Mouse (Mus musculus) megakaryocyte-erythroid progenitor cell, adult 5-6 weeks (primary cell): ENCODE results near the gene D8Ertd738e. TPM values are rescaled to one million over a fixed set of nuclear protein-coding genes. Genes with fewer than 3 reads are reported as not detected.

Experiments used
- ATAC-seq: replicated peaks from 2 replicates; pipeline ENCODE4 v1.8.0; 2016; ENCODE audit warnings: mild to moderate bottlenecking, inconsistent platforms; ENCODE audit not compliant: severe bottlenecking, poor library complexity, low FRiP score, low TSS enrichment
- total RNA-seq, 2 experiments: library from RNA; stranded (forward) in 1 of 2; stranded (reverse) in 1 of 2; fragments of 200-1000, 215-1000 nt in 1 of 2; fragments of >200 nt in 1 of 2; fragmentation: Nextera tagmentation in 1 of 2; gene quantifications; 2 replicates each; pipeline ENCODE4 v1.2.3; 2014 to 2017

D8Ertd738e gene
- total RNA-seq, 2 experiments from 2014 or later = 94.8 to 195 TPM

DNA sequence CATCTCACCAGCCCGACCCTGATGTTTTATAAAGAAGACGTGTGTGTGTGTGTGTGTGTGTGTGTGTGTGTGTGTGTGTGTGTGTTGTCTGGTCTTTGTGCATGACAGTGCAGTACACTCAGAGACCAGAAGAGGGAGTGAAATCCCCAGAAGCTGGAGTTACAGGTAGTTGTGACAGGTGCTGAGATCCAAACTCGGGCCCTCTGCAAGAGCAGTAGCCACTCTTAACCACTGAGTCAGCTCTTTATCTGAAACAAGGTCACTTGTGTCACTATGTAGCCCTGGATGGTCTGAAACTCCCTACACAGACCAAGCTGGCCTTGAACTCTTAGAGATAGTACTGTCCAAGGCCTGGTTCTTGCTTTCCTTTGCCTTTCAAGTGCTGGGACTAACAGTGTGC is 42.9 kb downstream of the D8Ertd738e start:
- no peak for ATAC-seq

DNA sequence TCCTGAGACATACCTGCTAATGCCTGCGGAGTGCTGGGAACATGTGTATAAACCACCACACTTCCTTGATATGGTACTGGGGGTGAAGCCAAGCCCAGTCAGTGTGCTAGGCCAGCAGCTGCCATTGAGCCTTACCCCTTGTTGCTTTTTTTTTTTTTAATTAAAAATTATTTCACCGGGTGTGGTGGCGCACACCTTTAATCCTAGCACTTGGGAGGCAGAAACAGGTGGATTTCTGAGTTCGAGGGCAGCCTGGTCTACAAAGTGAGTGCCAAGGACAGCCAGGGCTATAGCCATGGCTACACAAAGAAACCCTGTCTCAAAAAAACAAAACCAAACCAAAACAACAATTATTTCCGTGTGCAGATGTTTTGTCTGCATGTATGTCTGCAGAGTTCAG is 44.4 kb downstream of the D8Ertd738e start:
- ATAC-seq = no peak

DNA sequence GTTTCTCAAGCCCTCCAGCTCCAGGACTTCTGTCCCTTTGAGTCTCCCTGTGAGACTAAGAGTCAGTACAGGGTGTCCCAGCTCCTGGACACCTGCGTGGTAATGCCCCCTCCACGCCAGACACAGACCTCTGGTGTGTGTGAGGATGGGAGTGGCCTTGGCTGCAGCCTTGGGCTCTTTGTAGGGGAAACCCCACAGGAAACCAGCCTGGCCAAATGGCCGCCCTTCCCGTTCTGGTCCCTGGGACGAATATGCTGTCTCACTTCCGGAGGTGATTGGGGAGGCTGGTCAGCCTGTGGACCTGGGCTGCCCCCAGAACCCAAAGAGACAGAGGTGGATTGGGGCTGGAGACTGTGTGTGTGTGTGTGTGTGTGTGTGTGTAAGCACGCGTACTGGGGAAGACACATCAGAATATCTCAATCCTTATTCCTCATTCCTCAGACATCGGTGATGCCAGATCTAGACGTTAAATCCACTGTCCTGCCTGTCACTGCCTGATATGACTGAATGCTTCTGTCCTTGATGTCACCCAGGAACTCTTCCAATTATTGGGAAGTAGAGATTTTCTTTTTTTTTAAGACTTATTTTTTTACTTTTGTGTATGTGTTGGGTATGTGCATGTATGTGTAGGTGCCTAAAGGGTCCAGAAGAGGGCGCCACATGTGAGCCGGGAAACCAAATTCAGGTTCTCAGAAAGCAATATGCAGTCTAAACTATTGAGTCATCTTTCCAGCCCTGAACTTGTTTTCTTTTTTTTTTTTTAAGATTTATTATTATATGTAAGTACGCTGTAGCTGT is 45.3 kb downstream of the D8Ertd738e start:
- no peak for ATAC-seq

DNA sequence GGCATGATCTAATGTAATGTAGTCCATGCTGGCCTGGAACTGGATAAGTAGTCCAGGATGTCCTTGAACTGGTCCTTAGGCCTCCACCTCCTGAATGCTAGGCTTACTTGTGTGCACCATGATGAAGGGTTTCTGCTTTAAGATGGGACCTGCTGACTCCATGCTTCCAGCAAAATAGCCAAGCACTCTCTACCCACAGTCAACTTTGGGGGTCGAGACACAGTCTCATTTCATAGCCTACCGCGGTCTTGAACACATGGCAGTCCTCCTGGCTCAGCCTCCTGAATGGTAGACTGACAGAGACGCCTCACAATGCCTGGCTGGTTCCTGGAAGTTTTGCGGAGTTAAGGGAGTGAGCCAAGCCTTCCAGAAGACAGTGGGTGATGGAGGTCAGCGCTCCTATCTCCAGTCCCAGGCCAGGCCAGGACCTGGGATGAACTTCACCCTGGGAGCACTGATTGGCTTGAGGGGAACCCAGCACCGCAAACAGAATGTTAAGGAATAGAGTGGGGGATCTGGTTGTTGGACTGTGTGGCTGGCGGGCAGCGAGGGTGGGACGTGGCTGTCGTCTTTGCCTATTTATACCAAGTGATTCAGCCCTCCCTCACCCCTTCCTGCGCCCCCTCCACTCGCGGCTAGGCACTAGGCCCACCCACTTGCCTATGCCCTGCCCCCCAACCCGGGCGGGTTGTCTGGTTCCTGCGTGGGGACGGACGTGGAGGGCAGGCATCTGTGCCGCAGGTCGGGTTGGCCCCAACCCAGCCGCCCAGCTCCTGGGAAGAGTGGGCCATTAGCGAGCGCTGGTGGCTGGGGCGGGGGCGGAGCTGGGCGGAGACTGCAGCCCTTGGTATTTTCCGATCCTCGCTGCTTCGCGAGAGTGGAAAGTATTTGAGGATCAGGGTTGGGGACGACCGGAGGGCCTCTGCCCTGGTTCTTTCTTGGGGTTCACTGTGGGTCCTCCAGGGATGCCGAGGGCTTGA is 46.3 kb downstream of the D8Ertd738e start:
- ATAC-seq = peak; percentile 28

DNA sequence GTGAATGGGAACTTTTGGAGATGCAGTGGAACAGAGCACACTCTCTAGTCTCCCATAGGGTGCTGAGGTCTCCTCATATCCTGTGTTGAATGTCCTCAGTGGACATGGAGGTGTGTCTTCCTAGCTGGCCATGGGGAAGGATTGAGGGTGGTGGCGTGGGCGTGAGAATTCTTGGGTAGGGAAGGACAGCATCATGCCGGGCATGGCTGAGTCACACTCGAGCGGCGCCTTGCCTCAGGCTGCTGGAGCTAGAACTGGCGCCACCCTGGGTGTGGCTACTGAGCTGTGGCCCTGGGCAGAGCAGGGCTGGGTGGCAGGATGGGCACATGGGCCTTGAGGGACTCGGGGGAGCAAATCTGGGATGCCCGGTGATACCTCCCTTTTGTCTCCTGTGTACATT is 47.1 kb downstream of the D8Ertd738e start:
- ATAC-seq = no peak

DNA sequence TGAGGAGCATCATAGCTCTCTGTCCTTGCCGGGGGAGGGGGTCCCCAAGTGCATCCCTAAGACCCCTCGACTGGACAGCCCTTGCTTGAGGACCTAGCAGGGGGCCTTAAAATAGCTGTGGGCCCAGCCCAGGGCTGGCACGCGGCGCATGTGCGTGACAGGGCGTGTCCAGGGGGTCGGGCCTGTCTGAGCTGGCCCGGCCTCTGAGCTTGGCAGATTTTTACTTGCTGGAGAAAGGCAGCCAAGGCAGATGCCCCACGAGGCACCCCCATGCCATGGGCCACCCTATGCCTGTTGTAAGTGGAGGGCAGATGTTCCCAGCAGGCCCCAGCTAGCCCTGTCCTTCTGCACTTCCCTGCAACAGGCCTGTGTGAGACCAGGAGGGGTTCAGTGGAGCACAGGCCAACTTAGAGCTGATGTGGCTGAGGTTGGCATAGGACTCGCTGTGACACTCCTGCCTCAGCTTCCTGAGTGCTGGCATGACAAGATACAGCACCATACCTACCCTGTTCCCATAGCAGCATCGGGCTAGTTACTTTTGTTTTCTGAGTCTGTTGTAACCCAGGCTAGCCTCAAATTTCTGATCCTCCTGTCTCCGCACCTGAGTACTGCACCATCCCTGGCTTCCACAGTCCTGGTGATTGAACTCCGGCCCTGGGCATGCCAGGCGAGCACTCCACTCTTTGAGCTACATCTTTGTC is 47.8 kb downstream of the D8Ertd738e start:
- no peak for ATAC-seq

DNA sequence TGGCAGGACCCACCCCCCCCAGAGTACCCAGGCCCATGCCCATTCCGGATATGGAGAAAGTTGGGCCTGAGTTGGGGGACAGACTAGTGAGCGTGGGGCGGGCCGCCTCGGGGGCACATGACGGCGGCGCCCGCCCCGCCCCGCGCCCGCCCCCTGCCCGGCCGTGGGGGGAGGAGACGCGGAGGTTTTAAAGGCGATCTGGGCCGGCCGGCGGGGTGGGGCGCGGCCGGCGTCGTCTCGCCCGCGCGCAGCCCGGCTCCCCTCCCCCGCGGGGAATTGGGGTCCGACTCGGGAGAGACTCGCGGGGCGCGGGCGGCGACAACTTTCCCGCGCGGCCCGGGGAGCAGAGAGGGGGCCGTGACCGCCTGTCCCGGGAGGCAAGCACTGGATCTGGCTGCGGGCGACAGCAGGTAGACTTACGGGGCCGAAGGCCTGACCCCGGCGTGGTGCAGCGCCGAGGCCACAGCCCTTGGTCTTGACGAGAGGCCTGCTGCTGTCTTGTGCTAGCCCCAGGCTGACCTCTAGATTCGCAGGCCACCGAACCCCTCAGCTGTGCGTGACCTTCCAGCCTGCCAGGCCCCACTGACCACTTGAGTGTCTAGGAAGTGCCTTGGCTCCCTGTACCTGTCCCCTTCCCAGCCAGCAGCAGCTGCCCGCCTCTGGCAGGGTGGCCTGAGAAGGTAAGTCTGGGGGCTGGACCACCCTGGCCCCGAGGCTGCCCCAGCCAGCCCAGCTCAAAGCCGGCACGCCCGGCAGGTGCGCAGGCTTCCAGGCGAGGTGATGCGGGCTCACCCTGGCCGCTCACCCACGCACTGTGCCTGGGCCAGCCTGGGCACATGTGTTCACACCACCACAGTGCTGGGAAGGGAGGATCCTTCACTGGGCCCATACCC is 48.6 kb downstream of the D8Ertd738e start:
- no peak for ATAC-seq

DNA sequence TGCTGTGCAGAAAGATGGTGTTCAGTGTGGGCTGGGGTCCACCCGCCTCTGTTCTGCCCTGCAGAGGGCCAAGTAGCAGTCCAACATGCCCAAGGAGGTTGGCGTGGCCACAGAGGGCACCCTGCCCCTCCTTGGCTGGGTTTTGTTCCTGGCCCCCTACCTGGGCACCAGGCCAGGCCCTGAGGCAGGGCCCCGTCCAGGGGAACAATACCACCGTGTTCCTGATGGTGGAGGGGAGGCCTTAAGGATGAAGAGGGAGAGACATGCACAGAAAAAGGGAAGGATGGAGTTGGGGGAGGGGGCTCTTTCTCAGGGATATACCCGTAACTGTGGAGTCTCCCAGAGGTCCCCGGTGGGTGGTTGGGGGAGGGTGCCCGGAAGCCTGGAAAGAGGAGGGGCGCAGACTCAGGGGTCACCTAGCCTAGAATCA is 49.4 kb downstream of the D8Ertd738e start:
- no peak for ATAC-seq

DNA sequence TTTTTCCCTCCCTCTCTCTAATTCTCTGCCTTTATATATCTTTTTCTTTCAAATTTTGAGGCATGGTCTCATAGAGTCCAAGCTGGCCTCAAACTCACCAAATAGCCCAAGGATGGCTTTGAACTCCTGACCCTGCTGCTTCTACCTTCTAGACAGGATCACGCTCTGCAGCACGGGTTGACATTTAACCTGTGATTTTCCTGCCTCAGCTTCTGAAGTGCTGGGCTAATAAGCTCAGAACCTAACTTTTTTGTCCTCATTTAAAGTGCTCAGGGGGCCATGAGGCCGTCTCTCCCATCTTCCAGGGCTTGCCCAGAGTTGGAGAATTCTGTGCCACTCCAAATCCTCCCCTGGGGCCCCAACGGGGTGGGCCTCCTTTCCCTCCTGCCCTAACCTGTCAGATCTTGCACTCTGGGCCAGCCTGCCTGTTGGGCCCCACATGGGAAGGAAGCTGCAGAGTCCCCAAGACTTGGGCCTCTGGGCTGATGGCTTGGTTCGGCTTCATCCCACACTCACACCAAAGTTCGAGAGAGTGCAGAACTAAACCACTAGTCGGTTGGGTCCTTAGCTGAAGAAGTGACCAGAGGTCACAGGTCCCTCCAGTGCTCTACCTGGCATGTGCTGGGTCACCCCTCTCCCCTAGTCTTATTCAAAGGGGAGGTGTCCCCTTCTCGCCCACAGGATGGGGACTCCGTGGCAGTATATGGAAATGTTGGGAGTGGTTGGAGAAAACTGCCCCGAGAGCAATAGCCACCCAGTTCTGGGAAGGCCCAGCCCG is 50.0 kb downstream of the D8Ertd738e start:
- no peak for ATAC-seq

DNA sequence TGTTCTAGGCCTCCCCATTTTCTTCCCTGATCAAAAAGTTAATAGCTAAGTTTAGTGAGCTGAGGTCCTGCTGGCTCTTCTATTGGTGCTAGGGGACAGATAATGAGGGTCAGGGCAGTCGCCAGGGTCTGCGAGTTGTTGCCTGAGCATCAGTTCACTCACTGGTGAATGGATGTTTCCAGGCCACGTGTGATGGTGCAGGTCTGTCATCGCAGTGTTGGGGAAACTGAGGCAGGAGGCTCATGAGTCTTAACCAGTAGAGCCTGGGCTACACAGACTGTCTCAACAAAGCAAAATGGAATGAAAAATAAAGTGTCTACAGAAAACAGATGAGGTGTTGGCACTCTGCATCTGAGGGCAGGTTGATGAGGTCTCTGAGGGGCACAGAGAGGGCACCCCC is 50.6 kb downstream of the D8Ertd738e start:
- ATAC-seq = no peak

DNA sequence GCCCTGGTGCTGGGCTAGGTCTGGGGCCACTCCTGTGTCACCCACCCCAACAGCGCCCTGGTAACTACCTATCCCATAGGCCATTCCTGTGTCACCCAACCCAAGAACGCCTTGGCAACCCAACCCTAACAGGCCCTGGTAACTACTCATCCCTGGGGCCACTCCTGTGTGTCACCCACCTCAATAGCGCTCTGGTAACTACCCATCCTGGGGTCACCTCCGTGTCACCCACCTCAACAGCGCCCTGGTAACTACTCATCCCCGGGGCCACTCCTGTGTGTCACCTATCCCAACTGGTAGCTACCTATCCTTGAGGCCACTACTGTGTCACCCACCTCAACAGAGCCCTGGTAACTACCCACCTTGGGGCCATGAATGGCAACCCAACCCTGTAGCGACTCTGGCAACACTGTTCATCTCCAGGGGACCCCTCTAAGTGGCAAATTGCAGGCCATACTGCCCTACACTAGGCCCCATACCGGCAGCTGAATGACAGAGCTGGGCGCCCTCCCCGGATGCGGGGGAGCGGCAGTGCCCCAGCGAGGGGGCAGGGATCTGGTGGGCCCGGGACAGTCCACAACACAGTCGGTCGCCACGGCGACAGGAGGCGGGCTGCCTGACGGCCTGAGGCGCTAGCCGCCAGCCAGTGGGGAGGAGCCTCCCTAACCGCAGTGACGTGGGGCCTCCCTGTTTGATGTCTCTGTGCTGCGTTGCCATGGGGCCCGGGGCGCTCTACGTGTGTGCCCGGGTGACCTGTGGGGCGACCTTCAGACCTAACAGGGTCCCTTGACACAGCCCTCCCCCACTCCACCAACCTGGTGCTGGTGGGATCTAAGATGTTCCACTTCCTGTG is 51.4 kb downstream of the D8Ertd738e start:
- peak; percentile 81 for ATAC-seq

DNA sequence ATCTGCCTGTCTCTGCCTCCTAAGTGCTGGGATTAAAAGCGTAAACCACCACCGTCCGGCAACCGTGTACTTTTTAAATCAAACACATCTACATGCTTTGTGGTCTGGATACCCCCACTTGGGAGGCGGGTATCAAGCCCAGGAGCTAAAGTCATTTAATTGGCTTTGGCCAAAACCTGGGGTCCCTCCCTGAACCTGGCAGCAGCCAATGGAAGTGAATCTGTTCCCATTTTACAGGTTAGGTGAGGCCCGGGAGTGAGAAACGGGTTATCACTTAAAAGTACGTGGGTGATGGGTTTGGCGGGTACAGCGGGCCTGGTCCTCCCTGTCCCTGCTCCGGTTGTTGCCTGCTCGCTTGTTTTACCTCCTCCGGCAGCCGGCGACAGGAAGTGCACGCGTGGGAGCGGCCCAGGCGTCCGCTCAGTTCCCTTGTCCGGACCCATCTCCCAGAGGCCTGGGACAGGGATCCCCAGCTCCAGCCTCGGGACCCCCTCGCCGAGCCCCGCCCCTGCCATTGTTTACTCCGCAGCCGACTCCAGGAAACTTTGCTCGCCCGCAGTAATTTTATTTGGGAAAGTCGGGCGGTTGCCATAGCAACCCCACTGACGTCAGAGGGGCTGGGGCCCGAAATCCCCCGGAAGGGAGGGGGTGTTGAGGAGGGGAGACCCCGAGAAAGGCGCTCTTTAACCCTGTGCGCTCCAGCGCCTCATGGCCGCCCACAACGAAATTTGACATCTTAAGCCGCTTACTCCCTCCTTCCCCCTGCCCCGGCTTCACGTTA is 52.2 kb downstream of the D8Ertd738e start:
- ATAC-seq = 0 out of 2 replicates have a peak, but pooled peaks have one; percentile 18

Other genes starting within 250 kb of the D8Ertd738e start
- gene 1700067K01Rik, start 248.2 kb downstream of the D8Ertd738e start, total RNA-seq (2014; fragmentation: Nextera tagmentation) = 1.4 and 2.3 TPM in 2 replicates
- gene 1700067K01Rik, start 248.2 kb downstream of the D8Ertd738e start, total RNA-seq (2017) = 0.76 and 2.3 TPM in 2 replicates
- gene 2210011C24Rik, start 237.5 kb downstream of the D8Ertd738e start, total RNA-seq (2014; fragmentation: Nextera tagmentation) = not detected in 2 replicates
- gene 2210011C24Rik, start 237.5 kb downstream of the D8Ertd738e start, total RNA-seq (2017) = not detected in 2 replicates
- not detected in 2 replicates for gene Palm3, start 228.2 kb downstream of the D8Ertd738e start, total RNA-seq (2014; fragmentation: Nextera tagmentation)
- gene Palm3, start 228.2 kb downstream of the D8Ertd738e start, total RNA-seq (2017) = 0.30 TPM in 1 of 2 replicates, not detected in the other
- gene Il27ra, start 207.1 kb downstream of the D8Ertd738e start, total RNA-seq (2014; fragmentation: Nextera tagmentation) = 16.0 and 24.2 TPM in 2 replicates
- gene Il27ra, start 207.1 kb downstream of the D8Ertd738e start, total RNA-seq (2017) = 4.5 TPM in 2 replicates
- not detected in 2 replicates for gene Rln3, start 204.7 kb downstream of the D8Ertd738e start, total RNA-seq (2014; fragmentation: Nextera tagmentation)
- gene Rln3, start 204.7 kb downstream of the D8Ertd738e start, total RNA-seq (2017) = not detected in 2 replicates
- gene Gm10643, start 184.6 kb downstream of the D8Ertd738e start, total RNA-seq (2014; fragmentation: Nextera tagmentation) = 3.3 TPM in 1 of 2 replicates, not detected in the other
- 1.6 and 4.2 TPM in 2 replicates for gene Gm10643, start 184.6 kb downstream of the D8Ertd738e start, total RNA-seq (2017)
- 10.2 and 11.9 TPM in 2 replicates for gene Rfx1, start 182.9 kb downstream of the D8Ertd738e start, total RNA-seq (2014; fragmentation: Nextera tagmentation)
- gene Rfx1, start 182.9 kb downstream of the D8Ertd738e start, total RNA-seq (2017) = 2.1 and 3.7 TPM in 2 replicates
- 27.0 and 27.3 TPM in 2 replicates for gene Dcaf15, start 145.0 kb downstream of the D8Ertd738e start, total RNA-seq (2014; fragmentation: Nextera tagmentation)
- gene Dcaf15, start 145.0 kb downstream of the D8Ertd738e start, total RNA-seq (2017) = 14.1 and 16.3 TPM in 2 replicates
- 0.79 TPM in 1 of 2 replicates, not detected in the other for gene Podnl1, start 123.7 kb downstream of the D8Ertd738e start, total RNA-seq (2014; fragmentation: Nextera tagmentation)
- 0.14 TPM in 1 of 2 replicates, not detected in the other for gene Podnl1, start 123.7 kb downstream of the D8Ertd738e start, total RNA-seq (2017)
- gene Cc2d1a, start 101.8 kb downstream of the D8Ertd738e start, total RNA-seq (2014; fragmentation: Nextera tagmentation) = 8.6 and 10.7 TPM in 2 replicates
- 3.2 and 6.9 TPM in 2 replicates for gene Cc2d1a, start 101.8 kb downstream of the D8Ertd738e start, total RNA-seq (2017)
- gene 4930432K21Rik, start 101.7 kb downstream of the D8Ertd738e start, total RNA-seq (2014; fragmentation: Nextera tagmentation) = 0.49 and 0.50 TPM in 2 replicates
- 1.1 and 1.7 TPM in 2 replicates for gene 4930432K21Rik, start 101.7 kb downstream of the D8Ertd738e start, total RNA-seq (2017)
- gene Nanos3, start 64.5 kb downstream of the D8Ertd738e start, total RNA-seq (2014; fragmentation: Nextera tagmentation) = 2.9 and 5.0 TPM in 2 replicates
- gene Nanos3, start 64.5 kb downstream of the D8Ertd738e start, total RNA-seq (2017) = not detected in 2 replicates
- 2.8 and 4.8 TPM in 2 replicates for gene Zswim4, start 12.7 kb downstream of the D8Ertd738e start, total RNA-seq (2014; fragmentation: Nextera tagmentation)
- 3.3 and 3.7 TPM in 2 replicates for gene Zswim4, start 12.7 kb downstream of the D8Ertd738e start, total RNA-seq (2017)
- gene Mri1, start 7.6 kb upstream of the D8Ertd738e start, total RNA-seq (2014; fragmentation: Nextera tagmentation) = 36.7 and 51.9 TPM in 2 replicates
- gene Mri1, start 7.6 kb upstream of the D8Ertd738e start, total RNA-seq (2017) = 19.1 and 19.3 TPM in 2 replicates
- gene Ccdc130, start 20.7 kb upstream of the D8Ertd738e start, total RNA-seq (2014; fragmentation: Nextera tagmentation) = 18.0 and 20.9 TPM in 2 replicates
- gene Ccdc130, start 20.7 kb upstream of the D8Ertd738e start, total RNA-seq (2017) = 9.5 and 12.7 TPM in 2 replicates
- 0.42 and 0.54 TPM in 2 replicates for gene Cacna1a, start 138.7 kb upstream of the D8Ertd738e start, total RNA-seq (2014; fragmentation: Nextera tagmentation)
- 0.19 and 7.6 TPM in 2 replicates for gene Cacna1a, start 138.7 kb upstream of the D8Ertd738e start, total RNA-seq (2017)